Mouse (Mus musculus): ENCODE results near the gene Ckb. TPM values are rescaled to one million over a fixed set of nuclear protein-coding genes. Genes with fewer than 3 reads are reported as not detected.
A peak's percentile ranks its signal among the peaks of the same experiment; 100 is the strongest.

Ckb gene
- total and polyA plus RNA-seq, 3 experiments: 0.08 TPM; not detected in 2

- Histone ChIP-seq H3K9me3 (replicated peaks; ENCODE audit: insufficient read depth, low read length) (no peaks in the 10 kb centered on the region), H3K4me1 (ENCODE audit: control insufficient read depth in 1 of 2, insufficient read depth in 2 of 2, low read length in 2 of 2) (peaks cover 3 to 4% of the 10 kb centered on the region in 2 experiments), H3K4me3 (ENCODE audit: control insufficient read depth in 1 of 2, insufficient read depth in 1 of 2, low read depth in 2 of 2, low read length in 2 of 2) (no peak overlapping the region), H3K27ac (ENCODE audit: control insufficient read depth, low read depth, low read length) (no peak overlapping the region), H3K27me3 (ENCODE audit: control insufficient read depth in 1 of 2, insufficient read depth in 2 of 2, low read length in 2 of 2) (no peaks in the 10 kb centered on the region), H3K79me2 (ENCODE audit: control insufficient read depth, insufficient read depth, low read length, poor library complexity) (no peaks in the 10 kb centered on the region; the same call in 1 of the 2 replicates), H3K9ac (ENCODE audit: control insufficient read depth, low read depth, low read length, poor library complexity, severe bottlenecking) (no peak overlapping the region), H3K36me3 (ENCODE audit: control insufficient read depth in 1 of 2, insufficient read depth in 2 of 2, low read length in 2 of 2) (peaks cover 0 to 4% of the 10 kb centered on the region in 2 experiments; a peak in 2 of 4 replicates)
- TF ChIP-seq TCF12 (IDR thresholded peaks at IDR 0.05; ENCODE audit: low read depth, low read length) (no peak), ZC3H11A (IDR thresholded peaks at IDR 0.05; ENCODE audit: low read depth, low read length) (no peak), GATA1 (IDR thresholded peaks at IDR 0.05; ENCODE audit: low read depth, low read length) (no peak)
- no peak for DNase-seq (ENCODE audit: low read depth, low spot score)
These were observed 1.7 kb downstream of the Ckb start for GRCm38 (mm10) chr12:111670371-111670971.

GRCm38 (mm10) chr12:111669961-111670360, 2.2 kb downstream of the Ckb start:
- no peaks in the 10 kb centered on the region for H3K27me3 ChIP-seq (ENCODE audit: control insufficient read depth in 1 of 2, insufficient read depth in 2 of 2, low read length in 2 of 2)
- no peak overlapping the region for H3K4me3 ChIP-seq (ENCODE audit: control insufficient read depth in 1 of 2, insufficient read depth in 1 of 2, low read depth in 2 of 2, low read length in 2 of 2)
- TF ChIP-seq GABPA (IDR thresholded peaks at IDR 0.05; ENCODE audit: low read depth, low read length): no peak
- TF ChIP-seq KAT2A (conservative IDR thresholded peaks at IDR 0.05; ENCODE audit: low read depth, low read length): no peak
- no peak for TF ChIP-seq ZMIZ1 (IDR thresholded peaks at IDR 0.05; ENCODE audit: low read depth, low read length)
- TF ChIP-seq POLR2AphosphoS5 (IDR thresholded peaks at IDR 0.05; ENCODE audit: borderline replicate concordance, low read depth, low read length): no peak
- no peak for TF ChIP-seq TCF12 (IDR thresholded peaks at IDR 0.05; ENCODE audit: low read depth, low read length)
- no peak for TF ChIP-seq MAZ (IDR thresholded peaks at IDR 0.05; ENCODE audit: low read depth, low read length)
- TF ChIP-seq MAFK (IDR thresholded peaks at IDR 0.05; ENCODE audit: borderline replicate concordance, low read depth, low read length): no peak
- no peak for TF ChIP-seq RAD21 (IDR thresholded peaks at IDR 0.05; ENCODE audit: low read depth, low read length)
- no peak for TF ChIP-seq MAX (IDR thresholded peaks at IDR 0.05; ENCODE audit: low read length)
- no peaks in the 10 kb centered on the region; a peak in 1 of 4 replicates for H3K4me1 ChIP-seq (ENCODE audit: control insufficient read depth in 1 of 2, insufficient read depth in 2 of 2, low read length in 2 of 2)
- DNase-seq (ENCODE audit: low read depth, low spot score): no peak
- H3K27ac ChIP-seq (ENCODE audit: control insufficient read depth, low read depth, low read length): no peak overlapping the region
- no peak overlapping the region for H3K9ac ChIP-seq (ENCODE audit: control insufficient read depth, low read depth, low read length, poor library complexity, severe bottlenecking)
- H3K9me3 ChIP-seq (replicated peaks; ENCODE audit: insufficient read depth, low read length): no peaks in the 10 kb centered on the region
- H3K36me3 ChIP-seq (ENCODE audit: control insufficient read depth in 1 of 2, insufficient read depth in 2 of 2, low read length in 2 of 2): 0 out of 4 replicates have a peak, but pooled peaks cover 0 to 2% of the 10 kb centered on the region in 2 experiments
- H3K79me2 ChIP-seq (ENCODE audit: control insufficient read depth, insufficient read depth, low read length, poor library complexity): no peaks in the 10 kb centered on the region; the same call in 1 of the 2 replicates

DNA sequence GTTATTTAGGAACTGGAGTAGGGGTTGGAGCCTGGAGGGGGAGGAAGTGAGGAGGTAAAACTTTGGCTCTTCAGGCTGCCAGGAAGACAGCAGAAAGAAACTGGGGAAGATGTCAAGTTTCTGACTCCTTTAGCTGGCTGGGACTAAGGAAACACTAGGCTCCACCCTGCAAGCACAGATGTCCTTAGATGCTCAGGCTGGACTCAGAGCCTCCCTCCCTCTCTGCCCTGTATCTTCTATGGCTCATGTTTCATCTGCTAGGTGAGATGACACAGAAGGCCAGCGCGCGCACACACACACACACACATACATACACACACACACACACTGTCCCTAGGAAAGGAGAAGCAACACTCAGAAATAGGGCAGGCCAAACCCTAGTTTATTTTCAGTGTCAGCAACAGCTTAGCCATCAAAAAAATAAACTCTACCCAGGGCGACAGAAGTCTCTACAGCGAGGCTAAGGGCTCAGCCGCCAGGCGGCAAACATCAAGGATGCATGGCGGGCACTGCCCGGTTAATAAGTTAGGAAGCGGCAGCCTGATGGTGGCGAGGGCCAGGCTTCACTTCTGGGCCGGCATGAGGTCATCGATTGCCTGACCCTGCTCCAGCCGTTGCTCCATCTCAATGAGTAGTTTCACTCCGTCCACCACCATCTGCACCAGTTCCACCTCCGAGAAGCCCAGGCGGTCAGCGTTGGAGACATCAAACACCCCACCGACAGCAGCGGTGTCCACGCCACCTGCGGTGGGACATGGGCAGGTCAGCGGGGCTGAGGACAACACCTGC, 2.9 kb downstream of the Ckb start:
- Histone ChIP-seq H3K79me2 (ENCODE audit: control insufficient read depth, insufficient read depth, low read length, poor library complexity) (no peaks in the 10 kb centered on the region; the same call in 1 of the 2 replicates), H3K27me3 (ENCODE audit: control insufficient read depth in 1 of 2, insufficient read depth in 2 of 2, low read length in 2 of 2) (no peaks in the 10 kb centered on the region), H3K36me3 (ENCODE audit: control insufficient read depth in 1 of 2, insufficient read depth in 2 of 2, low read length in 2 of 2) (no peaks in the 10 kb centered on the region), H3K27ac (ENCODE audit: control insufficient read depth, low read depth, low read length) (peak overlapping the region; percentile 84), H3K9me3 (replicated peaks; ENCODE audit: insufficient read depth, low read length) (no peaks in the 10 kb centered on the region), H3K9ac (ENCODE audit: control insufficient read depth, low read depth, low read length, poor library complexity, severe bottlenecking) (peak overlapping the region; percentile 87), H3K4me3 (ENCODE audit: control insufficient read depth in 1 of 2, insufficient read depth in 1 of 2, low read depth in 2 of 2, low read length in 2 of 2) (peak overlapping the region; percentile 62 to 71; a peak in 3 of 4 replicates), H3K4me1 (ENCODE audit: control insufficient read depth in 1 of 2, insufficient read depth in 2 of 2, low read length in 2 of 2) (no peaks in the 10 kb centered on the region; a peak in 1 of 4 replicates)
- TF ChIP-seq MYC (IDR thresholded peaks at IDR 0.05; ENCODE audit: low read depth, low read length): no peak
- no peak for TF ChIP-seq USF1 (IDR thresholded peaks at IDR 0.05; ENCODE audit: low read depth, low read length)
- no peak for TF ChIP-seq GATA1 (IDR thresholded peaks at IDR 0.05; ENCODE audit: low read depth, low read length)
- no peak for TF ChIP-seq JUND (IDR thresholded peaks at IDR 0.05; ENCODE audit: low read depth, low read length)
- TF ChIP-seq SMC3 (IDR thresholded peaks at IDR 0.05; ENCODE audit: low read depth, low read length): no peak
- TF ChIP-seq USF2 (IDR thresholded peaks at IDR 0.05; ENCODE audit: borderline replicate concordance in 1 of 2, insufficient read depth in 1 of 2, low read depth in 1 of 2, low read length in 2 of 2): no peak
- TF ChIP-seq ETS1 (IDR thresholded peaks at IDR 0.05; ENCODE audit: low read depth, low read length): no peak
- TF ChIP-seq CHD2 (IDR thresholded peaks at IDR 0.05; ENCODE audit: low read length): no peak
- TF ChIP-seq TCF12 (IDR thresholded peaks at IDR 0.05; ENCODE audit: low read depth, low read length): no peak
- no peak for DNase-seq (ENCODE audit: low read depth, low spot score)
